Mouse (Mus musculus) heart, embryonic 12.5 days (tissue): ENCODE results near the gene Arpc5l. TPM values are rescaled to one million over a fixed set of nuclear protein-coding genes. Genes with fewer than 3 reads are reported as not detected.
A peak's percentile ranks its signal among the peaks of the same experiment; 100 is the strongest.

Experiments
- ATAC-seq: fragments of 200-750 bp; cut with Nextera tagmentation; 2 replicates; pipeline ENCODE4 v1.8.0; 2017; ENCODE audit warnings: moderate TSS enrichment, moderate library complexity; ENCODE audit not compliant: insufficient number of reproducible peaks, low FRiP score
- H3K27ac ChIP-seq: fragments of 300-500 bp; sonication (generic); 2 replicates; pipeline ENCODE4 v1.5.1; 2016; ENCODE audit warnings: mild to moderate bottlenecking, moderate library complexity; ENCODE audit not compliant: poor library complexity, severe bottlenecking
- H3K27me3 ChIP-seq: fragments of 300-500 bp; sonication (generic); replicated peaks from 2 replicates; pipeline ENCODE4 v1.6.1; 2016; ENCODE audit warnings: mild to moderate bottlenecking, moderate library complexity
- H3K36me3 ChIP-seq: fragments of 300-500 bp; sonication (generic); 2 replicates; pipeline ENCODE4 v1.6.1; 2016; ENCODE audit warnings: mild to moderate bottlenecking, moderate library complexity
- H3K4me1 ChIP-seq: fragments of 300-500 bp; sonication (generic); replicated peaks from 2 replicates; pipeline ENCODE4 v1.6.1; 2016; ENCODE audit warnings: mild to moderate bottlenecking
- H3K4me2 ChIP-seq: fragments of 300-500 bp; sonication (generic); 2 replicates; pipeline ENCODE4 v1.6.1; 2016; ENCODE audit warnings: mild to moderate bottlenecking, moderate library complexity
- H3K4me3 ChIP-seq: fragments of 300-500 bp; sonication (generic); 2 replicates; pipeline ENCODE4 v1.5.1; 2016; ENCODE audit warnings: mild to moderate bottlenecking
- H3K9ac ChIP-seq: fragments of 300-500 bp; sonication (generic); 2 replicates; pipeline ENCODE4 v1.6.1; 2016; ENCODE audit warnings: mild to moderate bottlenecking, moderate library complexity
- H3K9me3 ChIP-seq: fragments of 300-500 bp; sonication (generic); replicated peaks from 2 replicates; pipeline ENCODE4 v1.6.1; 2016; ENCODE audit warnings: mild to moderate bottlenecking, moderate library complexity
- WGBS: fragments of 180-500 bp; shearing (Covaris S2); methylation state at CpG from one replicate; pipeline ENCODE4 v1.1.7; 2016; 5-methylcytosine and 5-hydroxymethylcytosine counted together
- polyA plus RNA-seq: library from polyadenylated mRNA; unstranded; fragments of >200 nt; fragmentation: Nextera tagmentation; extraction: Ambion mirVana; gene quantifications from 2 replicates; pipeline ENCODE4 v1.2.1, GENCODE M21; 2016

Arpc5l gene
- polyA plus RNA-seq, 1 experiment from 2014 or later = 82.3 TPM

DNA sequence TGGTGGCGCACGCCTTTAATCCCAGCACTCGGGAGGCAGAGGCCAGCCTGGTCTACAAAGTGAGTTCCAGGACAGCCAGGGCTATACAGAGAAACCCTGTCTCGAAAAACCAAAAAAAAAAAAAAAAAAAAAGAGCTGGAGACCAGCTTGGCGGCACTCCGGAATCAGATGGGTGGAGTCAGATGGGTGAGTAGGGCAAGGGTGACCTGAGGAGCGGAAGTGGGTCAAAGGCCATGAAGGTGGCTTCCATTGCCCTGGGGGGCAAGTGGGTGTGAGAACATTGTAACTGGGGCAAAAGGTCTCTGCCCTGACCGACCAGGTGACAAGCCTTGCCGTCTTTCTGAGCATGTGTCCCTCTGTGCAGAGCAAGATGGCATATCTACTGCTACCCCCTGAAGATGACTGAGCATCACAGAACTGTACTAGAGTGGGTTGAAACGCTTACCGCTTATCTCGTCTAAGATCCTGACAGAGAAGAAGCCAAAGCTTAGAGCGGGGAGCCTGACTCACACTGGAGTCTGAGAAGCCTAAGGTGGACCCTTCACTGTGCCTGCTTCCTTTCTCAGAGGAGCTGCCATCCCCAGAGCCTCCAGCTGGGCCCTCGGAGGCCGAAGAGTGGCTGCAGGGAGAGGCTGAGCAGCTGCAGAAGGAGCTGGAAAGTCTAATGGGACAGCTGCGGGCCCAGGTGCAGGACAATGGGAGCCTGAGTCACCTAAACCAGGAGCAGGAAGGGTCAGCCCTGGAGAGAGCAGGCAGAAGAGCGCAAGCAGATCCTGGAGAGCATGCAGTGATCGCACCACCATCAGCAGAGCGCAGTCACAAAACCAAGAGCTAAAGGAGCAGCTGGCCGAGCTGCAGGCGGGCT lies 29.0 kb upstream of the Arpc5l start:
- Histone ChIP-seq H3K36me3 (no peaks in the 10 kb centered on the region), H3K4me1 (0 out of 2 replicates have a peak, but pooled peaks cover 3% of the 10 kb centered on the region), H3K9me3 (no peaks in the 10 kb centered on the region), H3K4me3 (no peak overlapping the region), H3K9ac (no peak overlapping the region), H3K27ac (no peak overlapping the region), H3K4me2 (no peak overlapping the region), H3K27me3 (0 out of 2 replicates have a peak, but pooled peaks cover 8% of the 10 kb centered on the region)
- WGBS = 70% methylated on average over 21 of the region's 21 CpGs
- no peak; the same call in 1 of the 2 replicates for ATAC-seq

DNA sequence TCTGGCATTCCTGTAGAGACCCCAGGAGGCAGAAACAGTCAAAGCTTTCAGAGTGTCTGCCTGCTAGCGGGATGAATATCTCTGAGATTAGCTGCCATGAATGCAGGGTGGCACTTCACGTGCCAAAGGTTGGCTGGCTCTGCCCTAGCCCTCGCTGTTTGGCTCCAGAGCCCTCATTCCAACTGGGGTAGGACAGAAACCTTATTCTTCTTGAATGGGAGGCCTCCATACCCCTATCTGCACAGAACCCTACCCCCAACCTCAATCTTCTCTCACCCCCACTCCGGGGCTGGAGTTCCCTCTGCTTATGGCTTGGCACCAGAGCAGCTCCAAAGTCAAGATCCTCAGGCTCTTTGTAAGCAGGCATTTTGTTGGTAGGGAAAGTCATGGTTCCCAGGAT lies 27.3 kb upstream of the Arpc5l start:
- Histone ChIP-seq H3K9me3 (no peaks in the 10 kb centered on the region), H3K4me1 (0 out of 2 replicates have a peak, but pooled peaks cover 3% of the 10 kb centered on the region), H3K36me3 (no peaks in the 10 kb centered on the region), H3K4me2 (no peak overlapping the region), H3K9ac (no peak overlapping the region), H3K4me3 (no peak overlapping the region), H3K27me3 (0 out of 2 replicates have a peak, but pooled peaks cover 8% of the 10 kb centered on the region), H3K27ac (no peak overlapping the region)
- no peak for ATAC-seq
- WGBS = 61% methylated on average over 4 of the region's 4 CpGs

GRCm38 (mm10) chr2:38983456-38983855 lies 21.7 kb upstream of the Arpc5l start:
- ATAC-seq = no peak; the same call in 1 of the 2 replicates
- Histone ChIP-seq H3K9me3 (peaks cover 6% of the 10 kb centered on the region; the same call in 1 of the 2 replicates), H3K9ac (no peak overlapping the region), H3K4me3 (no peak overlapping the region), H3K4me1 (no peaks in the 10 kb centered on the region), H3K4me2 (no peak overlapping the region), H3K27me3 (0 out of 2 replicates have a peak, but pooled peaks cover 4% of the 10 kb centered on the region), H3K36me3 (no peaks in the 10 kb centered on the region), H3K27ac (no peak overlapping the region)
- 90% methylated on average over 2 of the region's 2 CpGs for WGBS

DNA sequence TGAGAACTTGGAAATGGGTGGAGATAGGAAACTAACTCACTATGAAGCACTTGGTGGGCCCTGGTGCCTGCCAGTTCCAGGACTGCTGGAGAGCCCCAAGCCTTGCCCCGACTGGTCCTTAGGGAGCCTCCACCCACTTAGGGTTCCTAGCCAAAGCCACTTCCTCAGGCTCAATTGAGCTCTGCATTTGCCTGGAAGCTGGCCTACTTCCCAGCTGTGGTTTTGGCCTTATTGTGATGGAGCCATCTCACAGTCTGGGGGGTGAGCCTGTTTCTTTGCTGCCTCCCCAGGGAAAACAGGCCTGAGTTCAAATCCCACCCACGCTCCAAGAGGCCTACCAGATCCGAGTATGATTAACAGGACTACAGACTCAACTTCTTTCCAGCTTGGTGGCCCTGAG lies 18.6 kb upstream of the Arpc5l start:
- ATAC-seq = no peak
- H3K4me3 ChIP-seq = no peak overlapping the region

DNA sequence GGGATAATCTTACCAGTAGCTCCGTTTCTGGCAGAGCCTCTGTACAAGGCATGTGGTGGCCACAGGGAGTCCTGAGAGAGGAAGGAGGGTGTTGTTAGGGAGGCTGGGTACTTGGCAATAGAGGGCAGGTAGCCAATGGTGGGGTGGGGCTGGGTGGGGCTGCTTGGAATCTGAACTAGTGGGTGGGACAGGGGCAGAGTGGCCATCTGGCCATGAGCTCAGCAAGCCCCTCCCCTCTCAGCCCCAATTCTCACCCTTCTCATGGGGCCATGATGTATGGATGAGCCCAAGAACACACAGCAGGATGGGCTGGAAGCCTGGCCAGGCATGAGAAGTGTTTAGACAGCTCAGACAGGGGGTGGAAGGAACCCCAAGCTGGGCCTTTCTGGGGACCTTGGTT lies 17.8 kb upstream of the Arpc5l start:
- no peaks in the 10 kb centered on the region for H3K27me3 ChIP-seq
- H3K4me2 ChIP-seq = no peak overlapping the region
- no peaks in the 10 kb centered on the region for H3K36me3 ChIP-seq
- H3K4me1 ChIP-seq = no peaks in the 10 kb centered on the region
- WGBS = 55% methylated on average over 1 of the region's 1 CpGs
- ATAC-seq = no peak; the same call in 1 of the 2 replicates
- H3K9me3 ChIP-seq = peaks cover 6% of the 10 kb centered on the region; the same call in 1 of the 2 replicates
- no peak overlapping the region for H3K9ac ChIP-seq
- no peak overlapping the region for H3K27ac ChIP-seq
- no peak overlapping the region for H3K4me3 ChIP-seq

More for the DNA sequence above, 18.6 kb upstream of the Arpc5l start:
- H3K36me3 ChIP-seq = no peaks in the 10 kb centered on the region
- peaks cover 6% of the 10 kb centered on the region; the same call in 1 of the 2 replicates for H3K9me3 ChIP-seq
- no peaks in the 10 kb centered on the region for H3K27me3 ChIP-seq
- 79% methylated on average over 3 of the region's 3 CpGs for whole genome bisulfite sequencing
- H3K4me2 ChIP-seq = no peak overlapping the region
- H3K9ac ChIP-seq = no peak overlapping the region
- no peaks in the 10 kb centered on the region for H3K4me1 ChIP-seq
- no peak overlapping the region for H3K27ac ChIP-seq

- H3K9me3 ChIP-seq = peaks cover 6% of the 10 kb centered on the region; the same call in 1 of the 2 replicates
- 76% methylated on average over 6 of the region's 6 CpGs for WGBS
- no peak overlapping the region for H3K9ac ChIP-seq
- H3K4me3 ChIP-seq = no peak overlapping the region
- no peak for ATAC-seq
- no peaks in the 10 kb centered on the region for H3K36me3 ChIP-seq
- no peaks in the 10 kb centered on the region for H3K27me3 ChIP-seq
- no peak overlapping the region for H3K27ac ChIP-seq
- no peak overlapping the region for H3K4me2 ChIP-seq
- H3K4me1 ChIP-seq = no peaks in the 10 kb centered on the region
These were observed 17.2 kb upstream of the Arpc5l start for GRCm38 (mm10) chr2:38987803-38988510.

DNA sequence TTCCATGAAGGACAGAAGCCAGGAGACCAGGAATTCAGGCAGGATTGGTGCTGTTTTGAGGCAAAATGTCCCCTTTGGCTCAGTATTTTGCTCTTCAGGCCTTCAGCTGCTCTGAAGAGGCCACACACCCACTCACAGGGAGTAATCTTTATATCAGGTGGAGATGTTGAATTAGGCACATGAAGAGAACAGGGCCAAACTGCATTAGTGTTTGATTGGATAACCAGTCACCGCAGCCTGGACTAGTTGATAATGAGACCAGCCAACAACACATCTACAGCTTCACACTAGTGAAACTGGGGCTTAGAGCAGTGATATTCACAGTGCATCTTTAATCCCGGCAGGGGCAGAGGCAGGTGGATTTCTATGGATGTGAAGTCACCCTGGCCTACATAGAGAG lies 16.2 kb upstream of the Arpc5l start:
- no peak for ATAC-seq
- Histone ChIP-seq H3K4me2 (no peak overlapping the region), H3K4me1 (no peaks in the 10 kb centered on the region), H3K27ac (no peak overlapping the region), H3K9me3 (peaks cover 2% of the 10 kb centered on the region; the same call in 1 of the 2 replicates), H3K9ac (no peak overlapping the region), H3K36me3 (no peaks in the 10 kb centered on the region), H3K4me3 (no peak overlapping the region), H3K27me3 (no peaks in the 10 kb centered on the region)
- 84% methylated on average over 2 of the region's 2 CpGs for WGBS

- WGBS = 52% methylated on average over 4 of the region's 4 CpGs
- Histone ChIP-seq H3K9me3 (no peaks in the 10 kb centered on the region), H3K4me1 (no peaks in the 10 kb centered on the region), H3K4me2 (no peak overlapping the region), H3K27ac (no peak overlapping the region), H3K4me3 (no peak overlapping the region), H3K36me3 (no peaks in the 10 kb centered on the region), H3K9ac (no peak overlapping the region), H3K27me3 (no peaks in the 10 kb centered on the region)
- ATAC-seq = no peak
These were observed 13.1 kb upstream of the Arpc5l start for GRCm38 (mm10) chr2:38992004-38992403.

GRCm38 (mm10) chr2:38992452-38992851 lies 12.7 kb upstream of the Arpc5l start:
- ATAC-seq = no peak
- Histone ChIP-seq H3K4me1 (peaks cover 4% of the 10 kb centered on the region; the same call in 1 of the 2 replicates), H3K4me3 (no peak overlapping the region), H3K36me3 (no peaks in the 10 kb centered on the region), H3K27me3 (no peaks in the 10 kb centered on the region), H3K9me3 (no peaks in the 10 kb centered on the region), H3K4me2 (no peak overlapping the region), H3K27ac (no peak overlapping the region), H3K9ac (no peak overlapping the region)
- 63% methylated on average over 4 of the region's 4 CpGs for WGBS

DNA sequence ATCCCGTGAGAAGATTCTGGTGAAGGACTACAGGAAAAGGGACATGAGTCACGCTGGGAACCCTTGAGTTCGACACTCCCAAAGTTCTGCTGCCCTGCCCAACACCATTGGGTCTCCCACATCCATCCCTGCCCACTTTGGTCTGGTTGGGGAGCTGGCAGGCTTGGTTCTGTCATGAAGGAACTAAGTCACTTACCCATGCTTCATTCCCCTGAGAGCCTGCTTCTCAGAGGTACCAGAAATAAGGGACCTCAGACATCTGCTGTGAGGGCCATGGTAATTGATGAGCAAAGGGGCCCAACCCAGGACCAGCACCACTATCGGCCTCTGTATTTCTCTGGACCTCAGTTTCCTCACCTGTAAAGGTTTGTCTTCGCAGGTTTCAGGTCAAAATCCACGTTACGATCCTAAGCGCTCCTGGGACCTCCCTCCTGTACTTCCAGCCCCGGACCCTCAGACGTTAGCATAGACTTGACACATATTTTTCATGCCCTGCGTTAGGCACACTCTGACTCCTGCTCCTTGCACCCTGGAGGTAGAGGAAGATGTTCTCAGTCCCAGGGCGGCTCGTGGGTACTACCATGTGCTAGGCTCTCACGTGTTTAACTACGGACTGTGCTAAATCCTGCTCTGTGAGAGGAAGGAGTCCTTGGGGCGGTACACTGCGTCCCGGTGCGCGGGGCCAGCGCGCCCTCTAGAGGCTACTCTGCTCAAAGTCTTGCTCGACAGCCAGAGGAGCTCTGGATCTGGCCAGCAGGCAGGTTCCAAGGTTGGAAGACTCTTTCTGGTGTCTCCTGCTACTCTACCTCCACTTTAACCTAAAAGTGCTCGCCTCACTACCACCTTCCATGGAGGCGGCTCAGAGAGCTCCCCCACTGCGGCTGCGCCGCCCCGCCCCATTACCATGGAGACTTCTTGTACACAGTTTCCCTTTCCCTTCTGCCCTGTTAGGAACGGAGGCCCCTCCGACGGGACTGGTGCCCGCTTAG lies 7.5 kb upstream of the Arpc5l start, which contains the start of gene Wdr38:
TSS of gene Wdr38 (plus strand) at position 91 of the 989 bp plus-strand sequence.
- peaks cover 21% of the 10 kb centered on the region for H3K4me1 ChIP-seq
- H3K36me3 ChIP-seq = peaks cover 32% of the 10 kb centered on the region
- 0 out of 2 replicates have a peak within 1 kb of the TSS, but pooled peaks have one; percentile 28 for H3K27ac ChIP-seq
- H3K9ac ChIP-seq = peak within 1 kb of the TSS; percentile 71
- no peaks in the 10 kb centered on the region for H3K27me3 ChIP-seq
- no peaks in the 10 kb centered on the region for H3K9me3 ChIP-seq
- 11% methylated on average over 33 of the region's 33 CpGs for WGBS
- H3K4me3 ChIP-seq = peak within 1 kb of the TSS; percentile 50
- peak; percentile 89 for ATAC-seq
- H3K4me2 ChIP-seq = peak within 1 kb of the TSS; percentile 73
